In genomic region chr2:73143732-73144131, GRCm38 (mm10) we compare ENCODE assay signal across 20 mouse cellular contexts.
A peak's percentile ranks its signal among the peaks of the same experiment; 100 is the strongest.
DNase-seq lines count a peak whose midpoint lies in the region; ATAC-seq lines count a peak whose summit lies in the region.
"Had no signal": no experiment of that assay in that cellular context is flagged by ENCODE, and none has a peak within 500 bp of the region (broad histone marks: within the 10 kb centered on the region; RNA-seq: fewer than 3 reads in every experiment).

No protein-coding gene starts in this region.

- no peak overlapping the region for H3K27ac ChIP-seq in forebrain, embryonic 14.5 days (ENCODE audit: low read depth, low read length)
- no peak overlapping the region for H3K27ac ChIP-seq in forebrain, embryonic 15.5 days (replicated peaks)
- H3K27ac ChIP-seq in midbrain, embryonic 14.5 days (replicated peaks; ENCODE audit: low read depth, low read length): no peak overlapping the region
- H3K27ac ChIP-seq in midbrain, embryonic 15.5 days: no peak overlapping the region
- H3K27ac ChIP-seq: embryonic facial prominence, embryonic 13.5 days; gastrocnemius, adult 2 months; hindbrain, embryonic 10.5 days had no signal

- no peaks in the 10 kb centered on the region for H3K36me3 ChIP-seq in forebrain, embryonic 14.5 days (ENCODE audit: control insufficient read depth, insufficient read depth, low read length)
- H3K36me3 ChIP-seq in forebrain, embryonic 15.5 days: no peaks in the 10 kb centered on the region
- no peaks in the 10 kb centered on the region for H3K36me3 ChIP-seq in midbrain, embryonic 14.5 days (ENCODE audit: control insufficient read depth, insufficient read depth, low read length)
- 0 out of 2 replicates have a peak, but pooled peaks cover 2% of the 10 kb centered on the region for H3K36me3 ChIP-seq in midbrain, embryonic 15.5 days (replicated peaks)
- H3K36me3 ChIP-seq: embryonic facial prominence, embryonic 13.5 days; heart, embryonic 12.5 days; hindbrain, embryonic 10.5 days had no signal

- peaks cover 11% of the 10 kb centered on the region; the same call in 1 of the 2 replicates for H3K4me1 ChIP-seq in forebrain, embryonic 14.5 days (ENCODE audit: control insufficient read depth, insufficient read depth, low read length)
- peaks cover 9% of the 10 kb centered on the region for H3K4me1 ChIP-seq in forebrain, embryonic 15.5 days
- H3K4me1 ChIP-seq in midbrain, embryonic 14.5 days (ENCODE audit: control insufficient read depth, insufficient read depth, low read length): peaks cover 11% of the 10 kb centered on the region; the same call in 1 of the 2 replicates
- H3K4me1 ChIP-seq in midbrain, embryonic 15.5 days: peaks cover 9% of the 10 kb centered on the region
- H3K4me1 ChIP-seq: heart, embryonic 12.5 days had no signal

- DNase-seq in forebrain, embryonic 14.5 days (ENCODE audit: low spot score): peak; percentile 71
- peak; percentile 29 for DNase-seq in midbrain, embryonic 14.5 days
- DNase-seq in embryo, embryonic 9.5 days (ENCODE audit: extremely low spot score): peak; percentile 24
- no peak for DNase-seq in layer of hippocampus, postnatal 10 days (ENCODE audit: low spot score in 2 of 2)
- no peak for DNase-seq in kidney, postnatal 14 days
- DNase-seq: adrenal gland, postnatal 14 days; cerebellum, adult 18-20 months; cerebellum, adult 9-11 months; cerebellum, postnatal 36 days; gastrocnemius, adult 2 months; gastrocnemius, postnatal 25 days had no signal

- no peaks in the 10 kb centered on the region for H3K27me3 ChIP-seq in forebrain, embryonic 14.5 days (replicated peaks; ENCODE audit: control insufficient read depth, insufficient read depth, low read length)
- H3K27me3 ChIP-seq in forebrain, embryonic 15.5 days: no peaks in the 10 kb centered on the region
- H3K27me3 ChIP-seq in midbrain, embryonic 14.5 days (ENCODE audit: control insufficient read depth, insufficient read depth, low read length): no peaks in the 10 kb centered on the region
- no peaks in the 10 kb centered on the region for H3K27me3 ChIP-seq in midbrain, embryonic 15.5 days (replicated peaks)
- H3K27me3 ChIP-seq: CH12.LX; embryonic facial prominence, embryonic 13.5 days; heart, embryonic 12.5 days; Patski had no signal

- WGBS in forebrain, embryonic 14.5 days: 11% methylated on average over 2 of the region's 2 CpGs
- WGBS in forebrain, embryonic 15.5 days: 23% methylated on average over 2 of the region's 2 CpGs
- 23% methylated on average over 2 of the region's 2 CpGs for WGBS in midbrain, embryonic 14.5 days
- WGBS in midbrain, embryonic 15.5 days: 31% methylated on average over 2 of the region's 2 CpGs

- no peak overlapping the region for H3K9ac ChIP-seq in forebrain, embryonic 14.5 days (ENCODE audit: low read length)
- H3K9ac ChIP-seq in forebrain, embryonic 15.5 days (replicated peaks): no peak overlapping the region
- H3K9ac ChIP-seq in midbrain, embryonic 14.5 days (replicated peaks; ENCODE audit: low read length): no peak overlapping the region
- no peak overlapping the region for H3K9ac ChIP-seq in midbrain, embryonic 15.5 days
- H3K9ac ChIP-seq: embryonic facial prominence, embryonic 13.5 days; heart, embryonic 12.5 days had no signal

- ATAC-seq in forebrain, embryonic 14.5 days: peak; percentile 74
- ATAC-seq in forebrain, embryonic 15.5 days (replicated peaks): no peak
- ATAC-seq in midbrain, embryonic 14.5 days (ENCODE audit: low FRiP score, low TSS enrichment): no peak
- no peak for ATAC-seq in midbrain, embryonic 15.5 days (replicated peaks)
- ATAC-seq: activated CD4-positive, CD25-positive, alpha-beta regulatory T cell, adult 4 months; inflammation-experienced regulatory T-cells, adult 6 months; Patski had no signal

- H3K9me3 ChIP-seq in forebrain, embryonic 14.5 days (replicated peaks; ENCODE audit: control insufficient read depth, low read length): no peaks in the 10 kb centered on the region
- no peaks in the 10 kb centered on the region for H3K9me3 ChIP-seq in forebrain, embryonic 15.5 days
- no peaks in the 10 kb centered on the region for H3K9me3 ChIP-seq in midbrain, embryonic 14.5 days (ENCODE audit: control insufficient read depth, low read length)
- H3K9me3 ChIP-seq in midbrain, embryonic 15.5 days: no peaks in the 10 kb centered on the region
- H3K9me3 ChIP-seq: embryonic facial prominence, embryonic 13.5 days; heart, embryonic 12.5 days; hindbrain, embryonic 10.5 days had no signal

- H3K4me2 ChIP-seq in forebrain, embryonic 14.5 days (ENCODE audit: low read length): no peak overlapping the region
- no peak overlapping the region for H3K4me2 ChIP-seq in forebrain, embryonic 15.5 days (replicated peaks)
- no peak overlapping the region for H3K4me2 ChIP-seq in midbrain, embryonic 14.5 days (ENCODE audit: low read length)
- no peak overlapping the region for H3K4me2 ChIP-seq in midbrain, embryonic 15.5 days
- H3K4me2 ChIP-seq: embryonic facial prominence, embryonic 13.5 days; heart, embryonic 12.5 days had no signal

- H3K4me3 ChIP-seq in forebrain, embryonic 14.5 days (ENCODE audit: low read depth, low read length): no peak overlapping the region
- no peak overlapping the region for H3K4me3 ChIP-seq in forebrain, embryonic 15.5 days
- H3K4me3 ChIP-seq in midbrain, embryonic 14.5 days (replicated peaks; ENCODE audit: low read depth, low read length): no peak overlapping the region
- no peak overlapping the region for H3K4me3 ChIP-seq in midbrain, embryonic 15.5 days
- H3K4me3 ChIP-seq: embryonic facial prominence, embryonic 13.5 days; gastrocnemius, adult 2 months; heart, embryonic 12.5 days; hindbrain, embryonic 10.5 days had no signal

Comparison
In these comparisons a context has a peak if more than half of its experiments do, and no peak if none do; other contexts are left out.
1. DNase-seq: peak in forebrain, embryonic 14.5 days (single experiment), midbrain, embryonic 14.5 days (single experiment) and embryo, embryonic 9.5 days (single experiment); none in layer of hippocampus, postnatal 10 days (0 of 2) and kidney, postnatal 14 days (single experiment).